Mouse (Mus musculus) intestine, embryonic 14.5 days (tissue): Measurements from ENCODE around the gene Adgrl3. TPM values are rescaled to one million over a fixed set of nuclear protein-coding genes. Genes with fewer than 3 reads are reported as not detected.
A peak's percentile ranks its signal among the peaks of the same experiment; 100 is the strongest.

Source experiments
- ATAC-seq: fragments of 200-750 bp; cut with Nextera tagmentation; replicated peaks from 2 replicates; pipeline ENCODE4 v1.8.0; 2017; ENCODE audit warnings: low read depth, moderate number of reproducible peaks, moderate TSS enrichment, moderate library complexity; ENCODE audit not compliant: low FRiP score, low TSS enrichment
- DNase-seq: peaks from one replicate; pipeline ENCODE4 v3.0.0-alpha.2; 2018; ENCODE audit warnings: low spot score
- H3K27ac ChIP-seq: fragments of 300-500 bp; sonication (generic); 2 replicates; pipeline ENCODE4 v1.5.1; 2014; ENCODE audit warnings: low read depth, mild to moderate bottlenecking, control low read depth
- H3K27me3 ChIP-seq: fragments of 300-500 bp; sonication (generic); replicated peaks from 2 replicates; pipeline ENCODE4 v1.6.1; 2014; ENCODE audit warnings: low read length, control low read depth; ENCODE audit not compliant: control insufficient read depth, insufficient read depth
- H3K36me3 ChIP-seq: fragments of 300-500 bp; sonication (generic); 2 replicates; pipeline ENCODE4 v1.6.1; 2014; ENCODE audit warnings: low read length, control low read depth; ENCODE audit not compliant: control insufficient read depth, insufficient read depth
- H3K4me1 ChIP-seq: fragments of 300-500 bp; sonication (generic); replicated peaks from 2 replicates; pipeline ENCODE4 v1.6.1; 2014; ENCODE audit warnings: low read length, control low read depth, mixed read lengths; ENCODE audit not compliant: control insufficient read depth, insufficient read depth
- H3K4me2 ChIP-seq: fragments of 300-500 bp; sonication (generic); 2 replicates; pipeline ENCODE4 v1.6.1; 2014; ENCODE audit warnings: low read length
- H3K4me3 ChIP-seq: fragments of 300-500 bp; sonication (generic); 2 replicates; pipeline ENCODE4 v1.5.1; 2014; ENCODE audit warnings: low read depth, low read length, control low read depth, mixed read lengths
- H3K9ac ChIP-seq: fragments of 300-500 bp; sonication (generic); 2 replicates; pipeline ENCODE4 v1.6.1; 2014; ENCODE audit warnings: mild to moderate bottlenecking, low read length
- H3K9me3 ChIP-seq: fragments of 300-500 bp; sonication (generic); 2 replicates; pipeline ENCODE4 v1.6.1; 2016; ENCODE audit warnings: low read length, control low read depth; ENCODE audit not compliant: control insufficient read depth
- WGBS: fragments of 180-500 bp; shearing (Covaris S2); extraction: QIAGEN DNeasy Blood & Tissue Kit; methylation state at CpG from one replicate; pipeline ENCODE4 v1.1.7; 2014; 5-methylcytosine and 5-hydroxymethylcytosine counted together
- polyA plus RNA-seq: library from polyadenylated mRNA; unstranded; fragments of >200 nt; fragmentation: Nextera tagmentation; extraction: Ambion mirVana; gene quantifications from 2 replicates; pipeline ENCODE4 v1.2.1, GENCODE M21; 2014

The Adgrl3 gene
- polyA plus RNA-seq, 1 experiment from 2014 or later = 13.5 TPM

GRCm38 (mm10) chr5:81584945-81585344, 565.0 kb downstream of the Adgrl3 start:
- Histone ChIP-seq H3K27me3 (no peaks in the 10 kb centered on the region), H3K9me3 (no peaks in the 10 kb centered on the region), H3K36me3 (no peaks in the 10 kb centered on the region), H3K9ac (no peak overlapping the region), H3K4me3 (no peak overlapping the region), H3K4me1 (no peaks in the 10 kb centered on the region), H3K27ac (no peak overlapping the region), H3K4me2 (no peak overlapping the region)
- DNase-seq = no peak
- ATAC-seq = 0 out of 2 replicates have a peak, but pooled peaks have one; percentile 23
- WGBS = 79% methylated on average over 3 of the region's 3 CpGs

GRCm38 (mm10) chr5:81590005-81590694, 570.2 kb downstream of the Adgrl3 start:
- 56% methylated on average over 14 of the region's 14 CpGs for WGBS
- no peak overlapping the region for H3K4me2 ChIP-seq

GRCm38 (mm10) chr5:81591481-81591880, 571.5 kb downstream of the Adgrl3 start:
- no peaks in the 10 kb centered on the region for H3K4me1 ChIP-seq
- H3K27ac ChIP-seq = no peak overlapping the region
- H3K4me2 ChIP-seq = no peak overlapping the region
- ATAC-seq (no peak), DNase-seq (no peak)
- WGBS = 43% methylated on average over 3 of the region's 3 CpGs
- no peaks in the 10 kb centered on the region for H3K36me3 ChIP-seq
- H3K4me3 ChIP-seq = no peak overlapping the region
- no peaks in the 10 kb centered on the region for H3K9me3 ChIP-seq
- no peaks in the 10 kb centered on the region for H3K27me3 ChIP-seq
- no peak overlapping the region for H3K9ac ChIP-seq

More at GRCm38 (mm10) chr5:81590005-81590694, 570.2 kb downstream of the Adgrl3 start:
- Histone ChIP-seq H3K9ac (no peak overlapping the region), H3K36me3 (no peaks in the 10 kb centered on the region), H3K27me3 (no peaks in the 10 kb centered on the region), H3K4me1 (no peaks in the 10 kb centered on the region), H3K9me3 (no peaks in the 10 kb centered on the region), H3K27ac (no peak overlapping the region), H3K4me3 (no peak overlapping the region)
- DNase-seq (no peak), ATAC-seq (no peak)

- Histone ChIP-seq H3K27me3 (no peaks in the 10 kb centered on the region), H3K27ac (no peak overlapping the region), H3K9me3 (no peaks in the 10 kb centered on the region), H3K9ac (no peak overlapping the region), H3K36me3 (no peaks in the 10 kb centered on the region), H3K4me3 (no peak overlapping the region), H3K4me2 (no peak overlapping the region), H3K4me1 (no peaks in the 10 kb centered on the region)
- ATAC-seq (no peak), DNase-seq (no peak)
- WGBS = 83% methylated on average over 1 of the region's 1 CpGs
Observed at GRCm38 (mm10) chr5:81593396-81593995, 573.6 kb downstream of the Adgrl3 start.

GRCm38 (mm10) chr5:81598041-81598440, 578.1 kb downstream of the Adgrl3 start:
- no peaks in the 10 kb centered on the region for H3K36me3 ChIP-seq
- no peaks in the 10 kb centered on the region for H3K27me3 ChIP-seq
- H3K4me1 ChIP-seq = no peaks in the 10 kb centered on the region
- H3K27ac ChIP-seq = no peak overlapping the region
- H3K4me2 ChIP-seq = no peak overlapping the region
- 62% methylated on average over 6 of the region's 6 CpGs for WGBS
- no peak overlapping the region for H3K4me3 ChIP-seq
- no peak for ATAC-seq
- no peak overlapping the region for H3K9ac ChIP-seq
- DNase-seq = no peak
- H3K9me3 ChIP-seq = no peaks in the 10 kb centered on the region

GRCm38 (mm10) chr5:81602889-81603288, 583.0 kb downstream of the Adgrl3 start:
- H3K4me1 ChIP-seq = no peaks in the 10 kb centered on the region
- H3K4me2 ChIP-seq = no peak overlapping the region
- H3K27me3 ChIP-seq = no peaks in the 10 kb centered on the region
- no peaks in the 10 kb centered on the region for H3K36me3 ChIP-seq
- H3K9me3 ChIP-seq = no peaks in the 10 kb centered on the region
- no peak overlapping the region for H3K4me3 ChIP-seq
- WGBS = 96% methylated on average over 4 of the region's 4 CpGs
- DNase-seq = no peak
- ATAC-seq = no peak
- H3K9ac ChIP-seq = no peak overlapping the region
- no peak overlapping the region for H3K27ac ChIP-seq

- DNase-seq (no peak), ATAC-seq (no peak)
- Histone ChIP-seq H3K4me2 (no peak overlapping the region), H3K4me3 (no peak overlapping the region), H3K9me3 (no peaks in the 10 kb centered on the region), H3K36me3 (no peaks in the 10 kb centered on the region), H3K27me3 (no peaks in the 10 kb centered on the region), H3K4me1 (no peaks in the 10 kb centered on the region), H3K9ac (no peak overlapping the region), H3K27ac (no peak overlapping the region)
- 84% methylated on average over 1 of the region's 1 CpGs for WGBS
Observed at GRCm38 (mm10) chr5:81605646-81606045, 585.7 kb downstream of the Adgrl3 start.

GRCm38 (mm10) chr5:81610223-81610622, 590.3 kb downstream of the Adgrl3 start:
- Histone ChIP-seq H3K4me1 (no peaks in the 10 kb centered on the region), H3K27ac (no peak overlapping the region), H3K4me3 (no peak overlapping the region), H3K9ac (no peak overlapping the region), H3K9me3 (no peaks in the 10 kb centered on the region), H3K36me3 (no peaks in the 10 kb centered on the region), H3K4me2 (no peak overlapping the region), H3K27me3 (no peaks in the 10 kb centered on the region)
- DNase-seq = no peak
- WGBS = 66% methylated on average over 5 of the region's 5 CpGs
- no peak for ATAC-seq

GRCm38 (mm10) chr5:81614674-81615073, 594.7 kb downstream of the Adgrl3 start:
- DNase-seq (no peak), ATAC-seq (no peak)
- Histone ChIP-seq H3K36me3 (no peaks in the 10 kb centered on the region), H3K4me2 (no peak overlapping the region), H3K4me3 (no peak overlapping the region), H3K9ac (no peak overlapping the region), H3K27me3 (no peaks in the 10 kb centered on the region), H3K27ac (no peak overlapping the region), H3K4me1 (no peaks in the 10 kb centered on the region), H3K9me3 (no peaks in the 10 kb centered on the region)
- WGBS = 67% methylated on average over 4 of the region's 4 CpGs
